Mouse (Mus musculus) neural tube, embryonic 14.5 days (tissue): Measurements from ENCODE around the gene Acp7. TPM values are rescaled to one million over a fixed set of nuclear protein-coding genes. Genes with fewer than 3 reads are reported as not detected.

Source experiments
- ATAC-seq: fragments of 200-750 bp; cut with Nextera tagmentation; 2 replicates; pipeline ENCODE4 v1.8.0; 2017; ENCODE audit warnings: low read depth, mild to moderate bottlenecking, moderate TSS enrichment, moderate library complexity
- H3K27ac ChIP-seq: fragments of 300-500 bp; sonication (generic); 2 replicates; pipeline ENCODE4 v1.5.1; 2014; ENCODE audit warnings: low read depth, mild to moderate bottlenecking, control low read depth, low read length, moderate library complexity, mixed read lengths
- H3K27me3 ChIP-seq: fragments of 300-500 bp; sonication (generic); 2 replicates; pipeline ENCODE4 v1.6.1; 2014; ENCODE audit warnings: low read length; ENCODE audit not compliant: control insufficient read depth, insufficient read depth
- H3K36me3 ChIP-seq: fragments of 300-500 bp; sonication (generic); 2 replicates; pipeline ENCODE4 v1.6.1; 2014; ENCODE audit warnings: low read length, mixed read lengths; ENCODE audit not compliant: control insufficient read depth, insufficient read depth
- H3K4me1 ChIP-seq: fragments of 300-500 bp; sonication (generic); 2 replicates; pipeline ENCODE4 v1.6.1; 2014; ENCODE audit warnings: low read length; ENCODE audit not compliant: control insufficient read depth, insufficient read depth
- H3K4me2 ChIP-seq: fragments of 300-500 bp; sonication (generic); 2 replicates; pipeline ENCODE4 v1.6.1; 2014; ENCODE audit warnings: mild to moderate bottlenecking, low read depth, low read length, control low read depth
- H3K4me3 ChIP-seq: fragments of 300-500 bp; sonication (generic); 2 replicates; pipeline ENCODE4 v1.5.1; 2014; ENCODE audit warnings: low read depth, low read length, control low read depth, mixed read lengths
- H3K9ac ChIP-seq: fragments of 300-500 bp; sonication (generic); replicated peaks from 2 replicates; pipeline ENCODE4 v1.6.1; 2014; ENCODE audit warnings: low read depth, mild to moderate bottlenecking, control low read depth, low read length, mixed read lengths
- H3K9me3 ChIP-seq: fragments of 300-500 bp; sonication (generic); 2 replicates; pipeline ENCODE4 v1.6.1; 2016; ENCODE audit warnings: low read length; ENCODE audit not compliant: control insufficient read depth
- WGBS: fragments of 180-500 bp; shearing (Covaris S2); extraction: QIAGEN DNeasy Blood & Tissue Kit; methylation state at CpG from one replicate; pipeline ENCODE4 v1.1.7; 2014; 5-methylcytosine and 5-hydroxymethylcytosine counted together
- polyA plus RNA-seq: library from polyadenylated mRNA; unstranded; fragments of >200 nt; fragmentation: Nextera tagmentation; extraction: Ambion mirVana; gene quantifications from 2 replicates; pipeline ENCODE4 v1.2.1, GENCODE M21; 2014

Acp7 gene
- polyA plus RNA-seq, 1 experiment from 2014 or later: not detected

DNA sequence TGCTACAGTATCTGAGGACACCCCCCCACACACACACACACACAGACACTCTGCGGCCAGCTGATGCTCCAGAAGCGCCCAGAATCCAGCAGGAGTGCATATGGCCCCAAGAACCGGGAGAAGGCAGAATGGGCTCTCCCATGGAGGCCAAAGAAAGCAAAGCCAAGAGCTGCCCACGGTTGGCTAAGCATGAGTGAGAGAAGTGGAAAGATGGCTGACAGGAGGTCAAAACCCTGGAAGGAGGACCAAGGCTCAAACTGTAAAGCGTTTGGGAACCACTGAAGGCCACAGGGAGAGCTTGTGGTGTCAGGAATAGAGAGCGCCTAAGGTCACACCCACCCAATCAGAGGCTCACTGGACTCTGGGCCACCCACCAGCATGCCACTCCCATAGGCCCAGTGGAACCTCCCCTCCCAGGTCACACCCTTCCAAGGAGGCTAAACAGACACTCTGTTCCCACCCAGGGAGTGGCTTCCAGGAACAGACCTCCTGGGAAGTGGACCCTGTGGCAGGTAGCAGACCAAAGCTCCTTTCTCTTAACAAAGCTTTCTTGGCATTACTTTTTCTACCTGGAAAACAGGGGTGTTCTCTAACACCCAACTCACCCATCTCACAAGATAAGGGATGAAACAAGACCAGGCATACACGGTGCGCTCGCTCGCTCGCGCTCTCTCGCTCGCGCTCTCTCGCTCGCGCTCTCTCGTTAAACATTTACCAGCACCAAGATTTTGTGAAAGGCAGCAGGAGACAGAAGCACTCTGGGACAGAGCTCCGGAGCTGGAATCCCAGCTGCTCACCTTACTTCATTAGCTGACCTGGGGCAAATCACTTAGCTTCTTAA, 34.5 kb downstream of the Acp7 start:
- H3K27me3 ChIP-seq: no peaks in the 10 kb centered on the region
- ATAC-seq: no peak
- H3K36me3 ChIP-seq: no peaks in the 10 kb centered on the region
- 39% methylated on average over 20 of the region's 20 CpGs for WGBS
- no peaks in the 10 kb centered on the region for H3K9me3 ChIP-seq
- H3K4me3 ChIP-seq: peak overlapping the region; percentile 51
- H3K4me2 ChIP-seq: peak overlapping the region; percentile 75
- H3K9ac ChIP-seq: peak overlapping the region; percentile 58; the same call in 1 of the 2 replicates
- H3K4me1 ChIP-seq: peaks cover 10% of the 10 kb centered on the region
- no peak overlapping the region for H3K27ac ChIP-seq

DNA sequence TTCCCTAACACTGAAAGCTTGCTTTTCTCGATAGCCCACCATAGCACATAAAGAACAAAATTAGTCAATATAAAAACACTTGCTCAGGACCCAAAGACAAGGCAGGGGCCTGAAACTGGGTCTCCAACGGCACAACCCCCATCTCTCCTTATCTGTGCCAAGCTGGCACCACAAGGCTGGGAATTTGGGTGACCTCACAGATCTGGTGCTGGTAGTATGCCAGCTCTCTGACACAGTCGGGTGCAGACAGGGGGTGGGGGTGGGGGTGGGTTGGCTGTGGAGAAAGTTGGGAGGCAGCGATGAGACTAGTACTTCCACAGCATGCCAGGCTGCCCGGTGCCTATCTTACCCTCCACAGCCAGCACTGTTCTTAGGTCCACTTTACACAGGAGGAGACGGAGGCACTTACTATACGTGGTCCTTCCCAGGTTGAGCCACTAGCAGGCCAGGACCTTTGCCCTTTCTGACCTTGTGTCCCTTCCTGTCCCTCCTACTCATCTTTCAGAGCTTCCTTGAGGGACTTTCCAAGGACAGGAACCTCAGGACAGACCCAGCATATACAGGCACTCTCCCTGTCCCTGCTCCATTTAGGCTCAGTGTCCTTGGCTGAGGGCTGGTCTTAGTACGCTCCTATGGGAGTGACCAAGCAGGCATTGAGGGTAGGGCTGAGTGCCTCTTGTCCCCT, 35.2 kb downstream of the Acp7 start:
- ATAC-seq: no peak
- 82% methylated on average over 8 of the region's 8 CpGs for WGBS
- Histone ChIP-seq H3K4me1 (peaks cover 10% of the 10 kb centered on the region), H3K4me2 (peak overlapping the region; percentile 75; the same call in 1 of the 2 replicates), H3K4me3 (no peak overlapping the region), H3K27me3 (no peaks in the 10 kb centered on the region), H3K36me3 (no peaks in the 10 kb centered on the region), H3K27ac (no peak overlapping the region), H3K9ac (no peak overlapping the region), H3K9me3 (no peaks in the 10 kb centered on the region)

DNA sequence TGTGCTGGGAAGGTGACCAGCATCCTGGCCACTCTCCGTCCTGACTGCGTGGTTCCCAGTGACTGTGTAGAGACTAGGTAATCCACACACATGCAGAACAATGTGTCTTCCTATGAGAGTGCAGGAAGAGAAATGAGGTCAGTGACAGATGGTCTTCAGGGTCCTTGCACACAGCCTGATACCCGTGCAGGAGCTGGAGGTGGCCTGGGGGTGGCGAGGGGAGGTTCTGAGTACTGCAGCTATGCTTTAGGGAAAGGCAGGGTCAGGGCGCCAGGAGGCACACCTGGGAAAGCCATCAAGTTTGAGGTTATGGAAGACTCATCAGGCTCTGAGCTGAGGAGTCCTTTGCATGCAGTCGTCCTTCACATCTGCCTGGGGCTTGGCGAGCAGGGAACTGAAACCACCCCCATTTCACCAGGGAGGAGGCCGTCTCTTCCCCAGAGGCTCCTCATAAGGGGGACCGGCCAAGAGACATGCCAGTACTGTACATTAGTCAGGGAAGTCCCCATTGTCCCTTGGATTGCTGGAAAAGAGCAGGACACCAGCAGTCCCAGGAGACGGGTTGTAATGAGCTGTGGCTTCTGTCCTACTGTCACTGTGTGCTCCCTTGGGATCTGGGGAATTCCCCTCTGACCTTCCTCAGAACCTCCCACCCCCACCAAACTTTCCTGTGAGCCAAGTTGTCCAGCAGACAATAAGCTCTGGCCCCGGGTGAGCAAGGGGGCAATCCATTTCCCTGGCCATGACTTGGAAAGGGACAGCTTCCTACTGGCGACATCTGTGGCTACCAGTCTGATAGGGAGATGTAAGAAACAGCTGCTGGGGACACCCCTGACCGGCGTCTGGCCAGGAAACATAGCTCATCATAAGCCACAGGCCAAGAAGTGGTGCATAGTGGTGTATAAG, 37.7 kb downstream of the Acp7 start:
- Histone ChIP-seq H3K36me3 (no peaks in the 10 kb centered on the region), H3K9me3 (no peaks in the 10 kb centered on the region), H3K4me2 (no peak overlapping the region), H3K27me3 (no peaks in the 10 kb centered on the region), H3K4me3 (no peak overlapping the region), H3K9ac (no peak overlapping the region), H3K27ac (no peak overlapping the region), H3K4me1 (peaks cover 10% of the 10 kb centered on the region)
- WGBS: 45% methylated on average over 14 of the region's 14 CpGs
- no peak for ATAC-seq

DNA sequence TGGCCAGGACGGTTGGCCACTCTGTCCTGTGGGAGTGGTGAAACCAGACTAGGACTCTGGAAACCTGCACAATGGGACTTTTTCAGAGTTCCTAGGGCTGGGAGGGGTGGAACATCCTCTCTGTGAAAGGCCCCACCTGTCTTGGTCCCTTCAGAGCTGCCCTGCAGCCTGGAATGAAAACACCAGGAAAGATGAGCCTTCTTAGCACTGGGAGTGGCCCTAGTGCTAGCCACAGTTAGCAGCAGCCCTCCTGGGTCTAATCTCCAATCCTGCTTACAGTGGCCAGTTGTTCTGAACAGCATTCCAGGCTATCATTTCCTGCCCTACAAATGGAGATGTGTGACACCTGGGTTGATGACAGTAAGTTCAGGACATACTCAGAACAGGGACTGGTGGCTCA, 39.3 kb downstream of the Acp7 start:
- 65% methylated on average over 1 of the region's 1 CpGs for WGBS
- no peak overlapping the region for H3K4me3 ChIP-seq
- H3K9me3 ChIP-seq: no peaks in the 10 kb centered on the region
- H3K9ac ChIP-seq: no peak overlapping the region
- no peaks in the 10 kb centered on the region for H3K36me3 ChIP-seq
- H3K4me1 ChIP-seq: peaks cover 17% of the 10 kb centered on the region
- no peak overlapping the region for H3K27ac ChIP-seq
- H3K4me2 ChIP-seq: no peak overlapping the region
- H3K27me3 ChIP-seq: no peaks in the 10 kb centered on the region
- ATAC-seq: no peak

DNA sequence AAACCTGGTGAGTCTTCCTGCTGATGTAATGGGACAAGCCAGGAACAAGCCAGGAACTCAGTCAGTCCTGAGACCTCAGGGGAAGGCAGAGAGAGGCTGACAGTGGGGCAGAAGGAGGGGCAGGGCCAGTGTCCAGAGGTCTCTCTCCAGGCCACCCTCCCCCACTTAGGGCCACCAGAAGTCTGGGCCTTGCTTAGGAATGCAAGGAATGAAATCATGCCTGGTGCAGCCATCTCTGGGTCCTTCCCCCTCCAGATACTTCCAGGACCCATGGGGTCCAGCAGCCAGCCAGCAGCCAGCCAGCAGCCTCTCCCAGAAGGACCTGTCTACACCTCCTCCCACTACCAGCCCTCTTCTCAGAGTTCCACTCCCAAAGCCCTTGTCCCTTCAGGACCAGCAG, 43.5 kb downstream of the Acp7 start:
- no peak overlapping the region for H3K4me3 ChIP-seq
- no peak overlapping the region for H3K4me2 ChIP-seq
- H3K4me1 ChIP-seq: peaks cover 13% of the 10 kb centered on the region
- no peak for ATAC-seq
- H3K27ac ChIP-seq: no peak overlapping the region
- H3K9me3 ChIP-seq: no peaks in the 10 kb centered on the region
- no peak overlapping the region for H3K9ac ChIP-seq
- H3K36me3 ChIP-seq: no peaks in the 10 kb centered on the region
- no peaks in the 10 kb centered on the region for H3K27me3 ChIP-seq

DNA sequence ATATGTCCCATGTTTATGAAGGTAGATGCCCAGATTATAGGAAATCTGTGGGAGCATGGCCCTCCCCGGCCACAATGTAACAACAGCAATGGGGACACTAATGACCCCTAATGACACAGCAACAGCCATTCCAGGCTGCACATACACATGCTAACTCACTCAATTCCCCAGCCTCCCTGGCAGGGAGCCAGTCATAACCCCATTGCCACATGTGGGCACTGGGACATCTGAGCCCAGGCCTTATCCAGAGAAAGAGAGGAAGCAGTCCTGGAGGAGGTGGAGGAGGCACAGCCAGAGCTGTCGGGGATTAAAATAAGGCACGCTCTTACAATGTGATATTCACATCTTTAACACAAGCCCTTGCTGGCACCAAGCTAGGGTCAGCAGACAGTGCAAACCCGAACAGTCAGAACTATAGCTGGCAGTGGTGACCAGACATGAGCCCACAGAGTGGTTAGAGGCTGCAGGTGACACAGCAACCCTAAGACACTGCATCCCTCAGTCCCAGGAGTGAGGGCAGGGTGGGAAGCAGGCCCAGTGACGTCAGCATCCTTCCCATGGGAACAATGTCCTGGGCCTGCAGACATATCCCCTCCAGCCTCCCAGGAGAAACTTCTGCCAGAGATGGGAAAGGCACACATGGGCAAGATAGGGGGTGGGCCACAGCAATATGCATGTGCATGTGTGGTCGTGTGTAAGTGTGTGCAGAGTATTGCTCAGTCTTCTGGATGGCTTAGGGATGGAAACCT, 44.3 kb downstream of the Acp7 start:
- ATAC-seq: peak; percentile 43; the same call in 1 of the 2 replicates
- Histone ChIP-seq H3K4me1 (peaks cover 13% of the 10 kb centered on the region), H3K9ac (no peak overlapping the region), H3K27ac (no peak overlapping the region), H3K27me3 (no peaks in the 10 kb centered on the region), H3K9me3 (no peaks in the 10 kb centered on the region), H3K4me3 (no peak overlapping the region), H3K36me3 (no peaks in the 10 kb centered on the region), H3K4me2 (no peak overlapping the region)
- 47% methylated on average over 6 of the region's 6 CpGs for WGBS

DNA sequence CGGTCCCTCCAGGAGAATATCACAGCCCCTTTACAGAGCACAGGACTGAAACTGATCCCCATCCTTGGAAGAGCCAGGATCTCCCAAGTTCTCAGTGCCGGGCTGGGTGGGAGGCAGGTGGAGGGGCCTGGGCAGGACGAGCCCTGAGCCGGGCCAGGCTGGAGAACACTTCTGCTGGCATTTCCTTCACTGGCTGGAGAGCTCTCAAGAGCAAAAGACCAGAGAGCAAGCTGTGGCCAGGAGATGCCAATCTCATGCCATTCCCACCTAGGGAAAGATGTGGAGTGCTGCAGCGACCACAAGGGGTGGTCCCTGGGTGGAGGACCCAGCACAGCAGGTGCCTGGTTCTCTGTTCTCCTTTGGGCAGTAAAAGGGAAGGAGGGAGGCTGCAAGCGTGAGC, 46.1 kb downstream of the Acp7 start:
- no peak overlapping the region for H3K9ac ChIP-seq

DNA sequence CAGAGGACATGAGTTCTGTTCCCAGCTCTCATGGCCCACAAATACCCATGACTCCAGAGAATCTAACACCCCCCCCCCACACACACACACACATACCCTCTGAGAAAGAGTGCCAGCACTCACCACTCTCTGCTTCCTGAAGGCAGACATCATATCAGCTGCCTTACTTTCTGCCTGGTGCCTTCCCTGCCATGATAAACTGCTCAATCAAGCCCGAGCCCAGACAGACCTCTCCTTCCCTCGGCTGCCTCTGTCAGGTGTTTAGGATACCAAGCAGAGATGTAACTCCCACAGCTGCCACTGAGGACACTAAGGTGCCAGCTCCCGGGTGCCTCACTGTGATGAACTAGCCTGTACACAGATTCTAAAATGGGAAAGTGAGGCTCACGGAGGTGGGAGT, 46.7 kb downstream of the Acp7 start:
- H3K27ac ChIP-seq: 0 out of 2 replicates have a peak overlapping the region, but pooled peaks have one; percentile 22
- WGBS: 73% methylated on average over 4 of the region's 4 CpGs

More for the DNA sequence above, 46.1 kb downstream of the Acp7 start:
- no peak for ATAC-seq
- 78% methylated on average over 6 of the region's 6 CpGs for WGBS
- H3K27me3 ChIP-seq: no peaks in the 10 kb centered on the region
- no peaks in the 10 kb centered on the region for H3K9me3 ChIP-seq
- H3K27ac ChIP-seq: 0 out of 2 replicates have a peak overlapping the region, but pooled peaks have one; percentile 22
- H3K4me3 ChIP-seq: no peak overlapping the region
- no peak overlapping the region for H3K4me2 ChIP-seq
- H3K36me3 ChIP-seq: no peaks in the 10 kb centered on the region
- H3K4me1 ChIP-seq: peaks cover 13% of the 10 kb centered on the region

More for the DNA sequence above, 46.7 kb downstream of the Acp7 start:
- H3K36me3 ChIP-seq: no peaks in the 10 kb centered on the region
- no peaks in the 10 kb centered on the region for H3K27me3 ChIP-seq
- no peak overlapping the region for H3K4me3 ChIP-seq
- no peak overlapping the region for H3K4me2 ChIP-seq
- H3K9me3 ChIP-seq: no peaks in the 10 kb centered on the region
- peaks cover 13% of the 10 kb centered on the region for H3K4me1 ChIP-seq
- no peak overlapping the region for H3K9ac ChIP-seq
- no peak for ATAC-seq
